Mouse (Mus musculus): ENCODE results near the gene Ica1l. TPM values are rescaled to one million over a fixed set of nuclear protein-coding genes. Genes with fewer than 3 reads are reported as not detected.

Gene Ica1l
- polyA plus RNA-seq, 2 experiments = 1.7 to 2.3 TPM

GRCm38 (mm10) chr1:59967291-59967690 is 75.7 kb downstream of the Ica1l start:
- Histone ChIP-seq H3K9ac (ENCODE audit: low read depth, low read length, severe bottlenecking) (no peak overlapping the region), H3K36me3 (ENCODE audit: control insufficient read depth, insufficient read depth, low read length) (peaks cover 28% of the 10 kb centered on the region), H3K27me3 (ENCODE audit: control insufficient read depth, insufficient read depth, low read length) (no peaks in the 10 kb centered on the region), H3K27ac (replicated peaks; ENCODE audit: low read depth, low read length) (no peak overlapping the region), H3K4me2 (replicated peaks; ENCODE audit: low read depth, low read length, severe bottlenecking) (no peak overlapping the region), H3K4me3 (replicated peaks; ENCODE audit: low read length) (no peak overlapping the region), H3K4me1 (ENCODE audit: control insufficient read depth, insufficient read depth, low read length) (no peaks in the 10 kb centered on the region), H3K9me3 (ENCODE audit: control insufficient read depth, low read length) (no peaks in the 10 kb centered on the region)
- DNase-seq (ENCODE audit: low spot score) (no peak), ATAC-seq (ENCODE audit: low FRiP score, low read depth) (no peak)
- TF ChIP-seq POLR2A (IDR thresholded peaks at IDR 0.05; ENCODE audit: borderline replicate concordance, extremely low read depth, insufficient read depth, insufficient read length) = no peak
- 91% methylated on average over 4 of the region's 4 CpGs for WGBS

DNA sequence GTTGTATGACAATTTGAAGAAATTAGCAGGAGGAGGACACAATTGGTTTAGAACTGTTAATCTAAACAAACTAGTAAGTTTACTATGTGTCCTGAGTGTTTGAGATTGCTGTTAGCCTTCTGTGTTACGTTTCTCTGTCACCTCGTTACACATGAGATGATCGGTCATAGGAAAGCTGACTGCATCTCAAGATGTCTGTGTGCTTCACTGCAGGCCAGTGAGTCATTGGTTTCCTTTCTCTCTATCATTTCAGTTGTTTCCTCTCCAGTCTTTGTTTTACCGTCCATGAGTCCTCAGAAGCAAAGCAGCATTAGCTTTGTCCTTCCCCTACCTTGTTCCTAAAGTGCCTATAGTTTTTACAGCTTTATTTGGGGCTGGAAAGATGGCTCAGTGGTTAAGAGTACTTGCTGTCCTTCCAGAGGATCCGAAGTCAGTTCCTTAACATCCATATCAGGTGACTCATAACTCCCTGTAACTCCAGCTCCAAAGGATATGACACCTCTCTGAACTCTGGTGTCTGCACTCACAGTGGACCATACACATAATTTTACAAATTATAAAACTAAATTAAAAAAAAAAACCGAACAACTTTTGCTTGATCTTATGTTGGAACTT is 76.7 kb downstream of the Ica1l start:
- Histone ChIP-seq H3K4me2 (replicated peaks; ENCODE audit: low read depth, low read length, severe bottlenecking) (no peak overlapping the region), H3K36me3 (ENCODE audit: control insufficient read depth, insufficient read depth, low read length) (peaks cover 27% of the 10 kb centered on the region), H3K4me1 (ENCODE audit: control insufficient read depth, insufficient read depth, low read length) (no peaks in the 10 kb centered on the region), H3K27ac (replicated peaks; ENCODE audit: low read depth, low read length) (no peak overlapping the region), H3K9ac (ENCODE audit: low read depth, low read length, severe bottlenecking) (no peak overlapping the region), H3K27me3 (ENCODE audit: control insufficient read depth, insufficient read depth, low read length) (no peaks in the 10 kb centered on the region), H3K9me3 (ENCODE audit: control insufficient read depth, low read length) (no peaks in the 10 kb centered on the region), H3K4me3 (replicated peaks; ENCODE audit: low read length) (no peak overlapping the region)
- WGBS = 75% methylated on average over 6 of the region's 6 CpGs
- DNase-seq (ENCODE audit: low spot score) (no peak), ATAC-seq (ENCODE audit: low FRiP score, low read depth) (no peak)
- no peak for TF ChIP-seq POLR2A (IDR thresholded peaks at IDR 0.05; ENCODE audit: borderline replicate concordance, extremely low read depth, insufficient read depth, insufficient read length)

- 90% methylated on average over 1 of the region's 1 CpGs for WGBS
- ATAC-seq (ENCODE audit: low FRiP score, low read depth) = no peak
- Histone ChIP-seq H3K9ac (ENCODE audit: low read depth, low read length, severe bottlenecking) (no peak overlapping the region), H3K9me3 (ENCODE audit: control insufficient read depth, low read length) (no peaks in the 10 kb centered on the region), H3K4me1 (ENCODE audit: control insufficient read depth, insufficient read depth, low read length) (no peaks in the 10 kb centered on the region), H3K27ac (replicated peaks; ENCODE audit: low read depth, low read length) (no peak overlapping the region), H3K4me3 (replicated peaks; ENCODE audit: low read length) (no peak overlapping the region), H3K27me3 (ENCODE audit: control insufficient read depth, insufficient read depth, low read length) (no peaks in the 10 kb centered on the region), H3K4me2 (replicated peaks; ENCODE audit: low read depth, low read length, severe bottlenecking) (no peak overlapping the region), H3K36me3 (ENCODE audit: control insufficient read depth, insufficient read depth, low read length) (peaks cover 32% of the 10 kb centered on the region)
- DNase-seq (ENCODE audit: low spot score) = no peak
- TF ChIP-seq POLR2A (IDR thresholded peaks at IDR 0.05; ENCODE audit: borderline replicate concordance, extremely low read depth, insufficient read depth, insufficient read length) = no peak
These were observed 83.0 kb downstream of the Ica1l start for GRCm38 (mm10) chr1:59959941-59960340.

DNA sequence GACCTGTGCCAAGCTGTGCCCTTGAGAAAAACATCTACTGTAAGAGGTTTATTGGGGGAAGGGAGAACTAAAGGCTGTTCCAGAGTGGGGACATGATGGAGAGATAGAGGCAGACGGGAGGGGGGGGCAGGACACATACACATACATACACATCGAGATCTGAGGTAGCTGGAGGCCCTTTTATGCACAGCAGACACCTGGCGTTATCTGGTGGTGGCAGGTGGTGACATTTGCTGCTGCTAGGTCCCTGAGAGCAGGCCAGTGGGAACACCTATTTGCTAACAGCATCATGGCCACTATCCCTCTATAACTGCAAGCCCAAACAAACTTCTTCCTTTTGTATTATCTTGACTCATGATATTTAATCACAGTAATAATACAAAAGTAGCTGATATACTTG is 85.8 kb downstream of the Ica1l start:
- H3K4me3 ChIP-seq (replicated peaks; ENCODE audit: low read length) = no peak overlapping the region
- no peak overlapping the region for H3K9ac ChIP-seq (ENCODE audit: low read depth, low read length, severe bottlenecking)
- H3K4me1 ChIP-seq (ENCODE audit: control insufficient read depth, insufficient read depth, low read length) = no peaks in the 10 kb centered on the region
- 82% methylated on average over 3 of the region's 3 CpGs for WGBS
- no peaks in the 10 kb centered on the region for H3K27me3 ChIP-seq (ENCODE audit: control insufficient read depth, insufficient read depth, low read length)
- no peak for TF ChIP-seq POLR2A (IDR thresholded peaks at IDR 0.05; ENCODE audit: borderline replicate concordance, extremely low read depth, insufficient read depth, insufficient read length)
- H3K27ac ChIP-seq (replicated peaks; ENCODE audit: low read depth, low read length) = no peak overlapping the region
- DNase-seq (ENCODE audit: low spot score) (no peak), ATAC-seq (ENCODE audit: low FRiP score, low read depth) (no peak)
- no peak overlapping the region for H3K4me2 ChIP-seq (replicated peaks; ENCODE audit: low read depth, low read length, severe bottlenecking)
- H3K36me3 ChIP-seq (ENCODE audit: control insufficient read depth, insufficient read depth, low read length) = peaks cover 27% of the 10 kb centered on the region
- H3K9me3 ChIP-seq (ENCODE audit: control insufficient read depth, low read length) = no peaks in the 10 kb centered on the region

- Histone ChIP-seq H3K9me3 (ENCODE audit: control insufficient read depth, low read length) (no peaks in the 10 kb centered on the region), H3K4me1 (ENCODE audit: control insufficient read depth, insufficient read depth, low read length) (peaks cover 3% of the 10 kb centered on the region; the same call in 1 of the 2 replicates), H3K9ac (ENCODE audit: low read depth, low read length, severe bottlenecking) (no peak overlapping the region), H3K4me2 (replicated peaks; ENCODE audit: low read depth, low read length, severe bottlenecking) (no peak overlapping the region), H3K36me3 (ENCODE audit: control insufficient read depth, insufficient read depth, low read length) (peaks cover 8% of the 10 kb centered on the region; the same call in 1 of the 2 replicates), H3K4me3 (replicated peaks; ENCODE audit: low read length) (no peak overlapping the region), H3K27ac (replicated peaks; ENCODE audit: low read depth, low read length) (no peak overlapping the region), H3K27me3 (ENCODE audit: control insufficient read depth, insufficient read depth, low read length) (no peaks in the 10 kb centered on the region)
- no peak for TF ChIP-seq POLR2A (IDR thresholded peaks at IDR 0.05; ENCODE audit: borderline replicate concordance, extremely low read depth, insufficient read depth, insufficient read length)
- WGBS = 100% methylated on average over 4 of the region's 4 CpGs
- DNase-seq (ENCODE audit: low spot score) (no peak), ATAC-seq (ENCODE audit: low FRiP score, low read depth) (no peak)
These were observed 95.5 kb downstream of the Ica1l start for GRCm38 (mm10) chr1:59947509-59947908.
